Mouse (Mus musculus) midbrain, embryonic 10.5 days (tissue): ENCODE results near the gene Zfp568. TPM values are rescaled to one million over a fixed set of nuclear protein-coding genes. Genes with fewer than 3 reads are reported as not detected.

Experiments
- DNase-seq: peaks from one replicate; pipeline ENCODE4 v3.0.0-alpha.2; 2017; ENCODE audit warnings: low spot score
- H3K27ac ChIP-seq: fragments of 300-500 bp; sonication (generic); replicated peaks from 2 replicates; pipeline ENCODE4 v1.5.1; 2016; ENCODE audit warnings: mild to moderate bottlenecking
- H3K27me3 ChIP-seq: fragments of 300-500 bp; sonication (generic); 2 replicates; pipeline ENCODE4 v1.6.1; 2016; ENCODE audit warnings: low read depth, mild to moderate bottlenecking; ENCODE audit not compliant: poor library complexity, severe bottlenecking
- H3K36me3 ChIP-seq: fragments of 300-500 bp; sonication (generic); 2 replicates; pipeline ENCODE4 v1.6.1; 2016; ENCODE audit warnings: mild to moderate bottlenecking, moderate library complexity
- H3K4me1 ChIP-seq: fragments of 300-500 bp; sonication (generic); 2 replicates; pipeline ENCODE4 v1.6.1; 2016
- H3K4me3 ChIP-seq: fragments of 300-500 bp; sonication (generic); 2 replicates; pipeline ENCODE4 v1.5.1; 2016; ENCODE audit warnings: mild to moderate bottlenecking, moderate library complexity
- H3K9me3 ChIP-seq: fragments of 300-500 bp; sonication (generic); replicated peaks from 2 replicates; pipeline ENCODE4 v1.6.1; 2016; ENCODE audit warnings: mild to moderate bottlenecking
- WGBS: fragments of 180-500 bp; shearing (Covaris S2); methylation state at CpG from one replicate; pipeline ENCODE4 v1.1.7; 2016; 5-methylcytosine and 5-hydroxymethylcytosine counted together
- polyA plus RNA-seq: library from polyadenylated mRNA; unstranded; fragments of >200 nt; fragmentation: Nextera tagmentation; extraction: Ambion mirVana; gene quantifications from 2 replicates; pipeline ENCODE4 v1.2.1, GENCODE M21; 2016

Zfp568 gene
- polyA plus RNA-seq = 22.8 and 23.3 TPM in 2 replicates

GRCm38 (mm10) chr7:29983690-29984380, at the start of gene Zfp568:
Gene Zfp568, plus strand, starts transcription at chr7:29983955.
- H3K4me1 ChIP-seq = peaks cover 22% of the 10 kb centered on the region

DNA sequence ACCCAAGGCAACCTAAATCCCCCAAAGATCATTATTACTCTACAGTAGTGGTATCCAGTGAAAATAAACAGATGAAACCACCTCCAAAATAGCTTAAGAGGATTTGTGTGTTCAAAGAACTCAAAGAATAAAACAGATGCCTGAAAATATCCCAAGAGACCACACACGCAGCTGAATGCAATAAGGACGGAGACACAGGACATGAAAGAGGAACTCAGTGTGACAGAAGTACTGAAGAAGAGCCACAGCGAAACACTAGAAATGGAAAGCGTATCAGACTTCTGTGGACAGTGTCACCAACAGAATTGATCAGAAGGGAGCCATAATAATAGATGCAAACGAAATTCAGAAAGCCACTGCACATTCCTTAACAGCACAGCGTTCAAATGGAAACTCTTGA, 44.9 kb upstream of the Zfp568 start:
- H3K27ac ChIP-seq = no peak overlapping the region
- no peaks in the 10 kb centered on the region; the same call in 1 of the 2 replicates for H3K4me1 ChIP-seq
- no peaks in the 10 kb centered on the region for H3K9me3 ChIP-seq
- 86% methylated on average over 6 of the region's 6 CpGs for WGBS
- H3K36me3 ChIP-seq = peaks cover 80% of the 10 kb centered on the region
- DNase-seq = no peak
- H3K4me3 ChIP-seq = no peak overlapping the region
- H3K27me3 ChIP-seq = no peaks in the 10 kb centered on the region

More at GRCm38 (mm10) chr7:29983690-29984380, at the start of gene Zfp568:
- Histone ChIP-seq H3K27me3 (no peaks in the 10 kb centered on the region), H3K4me3 (peak within 1 kb of the TSS; percentile 92), H3K36me3 (peaks cover 34% of the 10 kb centered on the region), H3K27ac (peak within 1 kb of the TSS; percentile 96), H3K9me3 (peaks cover 3% of the 10 kb centered on the region; the same call in 1 of the 2 replicates)
- under 1% methylated on average over 62 of the region's 62 CpGs for WGBS
- peak; percentile 97 for DNase-seq

GRCm38 (mm10) chr7:29941027-29941426, 42.7 kb upstream of the Zfp568 start:
- Histone ChIP-seq H3K27me3 (no peaks in the 10 kb centered on the region), H3K36me3 (peaks cover 65% of the 10 kb centered on the region), H3K4me1 (no peaks in the 10 kb centered on the region; the same call in 1 of the 2 replicates), H3K27ac (no peak overlapping the region), H3K9me3 (no peaks in the 10 kb centered on the region), H3K4me3 (no peak overlapping the region)
- 95% methylated on average over 11 of the region's 11 CpGs for WGBS
- no peak for DNase-seq

- Histone ChIP-seq H3K36me3 (peaks cover 56% of the 10 kb centered on the region), H3K4me3 (no peak overlapping the region), H3K9me3 (no peaks in the 10 kb centered on the region), H3K27me3 (no peaks in the 10 kb centered on the region), H3K4me1 (no peaks in the 10 kb centered on the region; the same call in 1 of the 2 replicates), H3K27ac (no peak overlapping the region)
- 58% methylated on average over 2 of the region's 2 CpGs for WGBS
- DNase-seq = no peak
These were observed 41.0 kb upstream of the Zfp568 start for GRCm38 (mm10) chr7:29942740-29943139.

GRCm38 (mm10) chr7:29943720-29944119, 40.0 kb upstream of the Zfp568 start:
- no peaks in the 10 kb centered on the region for H3K9me3 ChIP-seq
- H3K36me3 ChIP-seq = peaks cover 60% of the 10 kb centered on the region
- H3K4me3 ChIP-seq = no peak overlapping the region
- no peaks in the 10 kb centered on the region for H3K27me3 ChIP-seq
- no peak for DNase-seq
- 73% methylated on average over 2 of the region's 2 CpGs for WGBS
- no peaks in the 10 kb centered on the region; the same call in 1 of the 2 replicates for H3K4me1 ChIP-seq
- no peak overlapping the region for H3K27ac ChIP-seq

DNA sequence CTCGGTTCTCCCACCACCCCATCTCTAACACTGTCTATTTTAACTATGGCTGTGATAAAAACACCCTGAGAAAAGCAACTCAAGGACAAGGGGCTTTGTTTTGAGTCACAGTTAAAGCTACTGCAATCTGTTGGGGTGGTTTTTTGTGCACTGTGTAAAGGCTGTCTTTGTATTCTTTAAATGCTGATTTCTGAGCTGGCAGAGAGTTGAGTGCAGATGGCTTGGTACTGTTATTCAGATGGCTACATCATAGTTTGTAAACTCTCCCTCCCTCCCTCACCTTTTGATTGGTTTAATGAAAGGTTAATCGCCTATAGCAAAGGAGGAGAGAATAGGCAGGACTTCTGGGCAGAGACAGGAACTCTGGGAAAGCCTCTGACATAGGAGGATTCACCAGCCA, 39.6 kb upstream of the Zfp568 start:
- no peaks in the 10 kb centered on the region for H3K27me3 ChIP-seq
- no peaks in the 10 kb centered on the region for H3K4me1 ChIP-seq
- DNase-seq = no peak
- no peak overlapping the region for H3K27ac ChIP-seq
- peaks cover 64% of the 10 kb centered on the region for H3K36me3 ChIP-seq
- WGBS = 73% methylated on average over 2 of the region's 2 CpGs
- no peak overlapping the region for H3K4me3 ChIP-seq
- H3K9me3 ChIP-seq = no peaks in the 10 kb centered on the region

GRCm38 (mm10) chr7:29953086-29953485, 30.7 kb upstream of the Zfp568 start:
- Histone ChIP-seq H3K36me3 (peaks cover 33% of the 10 kb centered on the region), H3K27ac (peak overlapping the region; percentile 96), H3K9me3 (no peaks in the 10 kb centered on the region), H3K4me3 (peak overlapping the region; percentile 71), H3K27me3 (no peaks in the 10 kb centered on the region), H3K4me1 (peaks cover 10% of the 10 kb centered on the region)
- DNase-seq = no peak
- 59% methylated on average over 10 of the region's 10 CpGs for WGBS

DNA sequence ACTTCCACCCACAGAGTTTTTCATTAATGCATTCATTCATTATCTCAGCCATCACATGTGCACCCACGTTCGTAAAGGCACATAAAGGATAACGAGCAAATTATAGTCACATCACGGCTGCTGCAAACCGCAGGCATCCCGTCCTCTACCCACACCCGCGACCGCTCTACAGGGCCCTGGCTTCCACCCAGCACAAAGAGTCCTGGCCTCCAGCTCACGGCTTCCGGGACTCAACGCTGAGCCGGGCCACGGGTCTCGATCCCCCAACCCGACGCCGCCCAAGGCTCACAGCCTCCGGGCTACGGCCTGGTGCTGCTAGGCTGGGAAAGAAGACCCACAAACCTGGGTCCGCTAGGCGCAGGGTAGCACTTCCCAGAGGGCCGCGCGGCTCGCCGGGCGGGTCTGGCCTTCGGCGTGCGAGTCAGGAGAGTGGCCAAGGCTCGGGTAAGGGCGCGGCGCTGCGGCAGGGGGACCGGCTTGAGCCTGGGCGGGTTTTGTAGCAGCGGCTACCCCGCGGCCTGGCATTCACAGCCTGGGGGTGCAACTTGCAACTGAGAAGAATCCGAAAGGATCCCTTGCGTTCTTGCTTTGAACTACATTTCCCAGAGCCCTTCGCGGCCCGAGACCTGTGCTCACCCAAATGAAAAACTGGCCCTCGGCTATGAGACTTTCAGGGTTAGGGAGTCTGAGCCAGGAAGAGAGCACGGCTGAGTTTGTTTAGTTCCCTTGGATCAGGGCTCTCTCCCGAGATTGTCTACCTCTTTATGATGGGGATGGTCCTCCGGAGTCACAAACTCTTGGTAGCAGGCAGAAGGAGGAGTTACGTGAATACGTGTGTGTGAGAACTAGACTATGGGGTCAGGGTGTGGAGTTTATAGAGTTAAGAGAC, 30.0 kb upstream of the Zfp568 start, which contains the start of gene Zfp74:
Gene Zfp74, minus strand, starts transcription at position 577 of the 889 bp plus-strand sequence.
- H3K36me3 ChIP-seq = peaks cover 27% of the 10 kb centered on the region
- H3K4me3 ChIP-seq = peak within 1 kb of the TSS; percentile 71
- H3K27ac ChIP-seq = peak within 1 kb of the TSS; percentile 96
- 3% methylated on average over 52 of the region's 52 CpGs for WGBS
- peak; percentile 87 for DNase-seq
- H3K9me3 ChIP-seq = no peaks in the 10 kb centered on the region
- H3K27me3 ChIP-seq = no peaks in the 10 kb centered on the region
- H3K4me1 ChIP-seq = peaks cover 10% of the 10 kb centered on the region

GRCm38 (mm10) chr7:29954731-29955130, 29.0 kb upstream of the Zfp568 start:
- Histone ChIP-seq H3K9me3 (no peaks in the 10 kb centered on the region), H3K36me3 (peaks cover 18% of the 10 kb centered on the region), H3K27ac (no peak overlapping the region), H3K4me1 (peaks cover 10% of the 10 kb centered on the region), H3K27me3 (no peaks in the 10 kb centered on the region), H3K4me3 (peak overlapping the region; percentile 71)
- WGBS = 22% methylated on average over 4 of the region's 4 CpGs
- peak; percentile 46 for DNase-seq

GRCm38 (mm10) chr7:29956257-29956656, 27.5 kb upstream of the Zfp568 start:
- no peak for DNase-seq

GRCm38 (mm10) chr7:29958125-29958724, 25.5 kb upstream of the Zfp568 start:
- Histone ChIP-seq H3K27me3 (no peaks in the 10 kb centered on the region), H3K4me3 (no peak overlapping the region), H3K4me1 (0 out of 2 replicates have a peak, but pooled peaks cover 5% of the 10 kb centered on the region), H3K36me3 (no peaks in the 10 kb centered on the region), H3K9me3 (peaks cover 8% of the 10 kb centered on the region; the same call in 1 of the 2 replicates), H3K27ac (no peak overlapping the region)
- DNase-seq = no peak
- WGBS = 88% methylated on average over 11 of the region's 11 CpGs

More at GRCm38 (mm10) chr7:29956257-29956656, 27.5 kb upstream of the Zfp568 start:
- Histone ChIP-seq H3K4me1 (peaks cover 10% of the 10 kb centered on the region), H3K4me3 (no peak overlapping the region), H3K27me3 (no peaks in the 10 kb centered on the region), H3K9me3 (no peaks in the 10 kb centered on the region), H3K27ac (no peak overlapping the region), H3K36me3 (peaks cover 3% of the 10 kb centered on the region)
- 71% methylated on average over 9 of the region's 10 CpGs for WGBS

- 69% methylated on average over 3 of the region's 3 CpGs for WGBS
- no peak for DNase-seq
- Histone ChIP-seq H3K9me3 (peaks cover 8% of the 10 kb centered on the region; the same call in 1 of the 2 replicates), H3K4me3 (no peak overlapping the region), H3K4me1 (no peaks in the 10 kb centered on the region), H3K27me3 (no peaks in the 10 kb centered on the region), H3K27ac (no peak overlapping the region), H3K36me3 (no peaks in the 10 kb centered on the region)
These were observed 24.8 kb upstream of the Zfp568 start for GRCm38 (mm10) chr7:29959004-29959403.
